Mouse (Mus musculus) lung, postnatal 0 days (tissue): Measurements from ENCODE around the gene Esrrg.

Experiments
- CTCF ChIP-seq: IDR thresholded peaks from 2 replicates; pipeline ENCODE4 v1.5.1; 2016; ENCODE audit warnings: antibody characterized with exemption, mild to moderate bottlenecking
- EP300 ChIP-seq: IDR thresholded peaks from 2 replicates; pipeline ENCODE4 v1.6.1; 2016; ENCODE audit warnings: antibody characterized with exemption, mild to moderate bottlenecking, control low read depth

DNA sequence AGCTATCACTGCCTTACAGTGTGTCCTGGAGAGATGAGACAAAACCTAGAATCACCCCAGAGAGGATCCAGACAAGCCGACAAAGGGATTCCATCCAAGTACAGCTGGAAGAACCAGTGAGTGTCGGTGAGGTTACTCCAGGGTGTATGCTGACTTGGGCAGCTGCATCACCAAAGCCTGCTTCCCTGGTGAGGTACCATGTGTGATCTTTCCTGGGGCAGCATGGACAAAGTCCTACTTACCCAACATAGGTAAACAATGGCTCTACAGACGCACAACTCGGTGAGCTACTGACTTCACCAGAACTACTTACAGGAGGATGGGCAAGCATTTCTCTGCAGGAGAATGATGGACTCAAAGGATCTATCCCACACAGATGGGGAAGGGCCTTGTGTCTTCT lies 280.5 kb downstream of the Esrrg start:
- TF ChIP-seq CTCF (no peak), EP300 (no peak)
